Mouse (Mus musculus) thymus, adult 2 months (tissue): ENCODE results near the gene Dpf3. TPM values are rescaled to one million over a fixed set of nuclear protein-coding genes. Genes with fewer than 3 reads are reported as not detected.

ENCODE experiments used
- DNase-seq: peaks from one replicate; pipeline ENCODE4 v3.0.0; 2021
- H3K27ac ChIP-seq: fragments of 200-500 bp; 2 replicates; pipeline ENCODE4 v1.5.1; 2012; ENCODE audit warnings: low read length, control low read depth; ENCODE audit not compliant: control insufficient read depth, insufficient read depth
- H3K27me3 ChIP-seq: fragments of 200-500 bp; 2 replicates; pipeline ENCODE4 v1.6.1; 2012; ENCODE audit warnings: mild to moderate bottlenecking, low read length, moderate library complexity, mixed read lengths; ENCODE audit not compliant: control insufficient read depth, insufficient read depth
- H3K36me3 ChIP-seq: fragments of 200-500 bp; 2 replicates; pipeline ENCODE4 v1.6.1; 2012; ENCODE audit warnings: mild to moderate bottlenecking, low read length, moderate library complexity; ENCODE audit not compliant: control insufficient read depth, insufficient read depth
- H3K4me1 ChIP-seq: fragments of 200-500 bp; replicated peaks from 2 replicates; pipeline ENCODE4 v1.6.1; 2012; ENCODE audit warnings: low read length; ENCODE audit not compliant: control insufficient read depth, insufficient read depth
- H3K4me3 ChIP-seq: fragments of 200-500 bp; 2 replicates; pipeline ENCODE4 v1.5.1; 2012; ENCODE audit warnings: mild to moderate bottlenecking, low read length, control low read depth, moderate library complexity; ENCODE audit not compliant: control insufficient read depth, insufficient read depth
- CTCF ChIP-seq: fragments of 200-500 bp; IDR thresholded peaks from 2 replicates; pipeline ENCODE4 v1.5.1; 2012; ENCODE audit warnings: mild to moderate bottlenecking, control low read depth, low read length, moderate library complexity, borderline replicate concordance; ENCODE audit not compliant: control insufficient read depth, poor library complexity, insufficient read depth; ENCODE audit errors: extremely low read depth
- POLR2A ChIP-seq: fragments of 200-500 bp; IDR thresholded peaks from 2 replicates; pipeline ENCODE4 v1.6.1; 2012; ENCODE audit warnings: mild to moderate bottlenecking, low read length, control low read depth, moderate library complexity; ENCODE audit not compliant: control insufficient read depth, poor library complexity, insufficient read depth; ENCODE audit errors: extremely low read depth
- WGBS: fragments of 180-500 bp; shearing (Covaris S2); methylation state at CpG from one replicate; pipeline ENCODE4 v1.1.7; 2018; 5-methylcytosine and 5-hydroxymethylcytosine counted together
- polyA plus RNA-seq: library from polyadenylated mRNA; depleted of rRNA; stranded (reverse); fragments of >200 nt; gene quantifications from 2 replicates; pipeline ENCODE4 v1.2.3, GENCODE M21; 2012

Gene Dpf3
- polyA plus RNA-seq, 1 experiment: 0.65 TPM

DNA sequence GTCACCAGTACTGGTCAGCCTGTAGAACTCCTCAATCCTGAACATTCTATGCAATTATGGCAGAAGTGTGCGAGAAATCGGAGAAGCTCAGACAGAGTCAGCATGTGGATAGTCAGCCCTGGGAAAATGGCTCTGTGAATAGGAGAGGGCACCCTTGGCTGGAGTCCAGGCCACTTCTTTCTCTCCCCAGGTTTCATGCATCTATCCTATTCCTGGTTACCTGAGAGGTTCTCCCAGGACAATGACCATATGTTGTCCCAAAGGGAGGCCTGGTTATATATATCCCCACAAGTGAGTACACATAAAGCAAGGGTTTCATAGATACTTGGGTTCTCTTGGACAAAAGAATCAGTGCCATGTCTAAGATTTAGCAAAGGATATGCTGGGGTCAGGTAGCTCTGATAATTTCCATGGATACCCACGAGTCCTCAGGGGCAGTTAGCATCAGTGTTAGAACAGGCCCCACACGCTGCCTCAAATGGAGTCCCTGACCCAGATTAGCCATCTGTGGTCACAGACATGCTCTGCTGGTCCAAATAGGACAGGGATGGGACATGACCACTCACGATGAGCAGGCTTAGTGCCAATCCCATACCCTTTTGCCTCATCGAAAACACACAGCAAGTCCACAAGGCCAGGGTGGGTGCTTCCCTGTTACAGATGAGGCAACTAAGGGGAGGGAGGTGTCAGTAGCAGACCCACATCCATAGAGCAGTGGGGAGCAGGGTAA, 203.8 kb downstream of the Dpf3 start:
- TF ChIP-seq CTCF (no peak), POLR2A (no peak)
- no peaks in the 10 kb centered on the region for H3K27me3 ChIP-seq
- 95% methylated on average over 6 of the region's 6 CpGs for WGBS

DNA sequence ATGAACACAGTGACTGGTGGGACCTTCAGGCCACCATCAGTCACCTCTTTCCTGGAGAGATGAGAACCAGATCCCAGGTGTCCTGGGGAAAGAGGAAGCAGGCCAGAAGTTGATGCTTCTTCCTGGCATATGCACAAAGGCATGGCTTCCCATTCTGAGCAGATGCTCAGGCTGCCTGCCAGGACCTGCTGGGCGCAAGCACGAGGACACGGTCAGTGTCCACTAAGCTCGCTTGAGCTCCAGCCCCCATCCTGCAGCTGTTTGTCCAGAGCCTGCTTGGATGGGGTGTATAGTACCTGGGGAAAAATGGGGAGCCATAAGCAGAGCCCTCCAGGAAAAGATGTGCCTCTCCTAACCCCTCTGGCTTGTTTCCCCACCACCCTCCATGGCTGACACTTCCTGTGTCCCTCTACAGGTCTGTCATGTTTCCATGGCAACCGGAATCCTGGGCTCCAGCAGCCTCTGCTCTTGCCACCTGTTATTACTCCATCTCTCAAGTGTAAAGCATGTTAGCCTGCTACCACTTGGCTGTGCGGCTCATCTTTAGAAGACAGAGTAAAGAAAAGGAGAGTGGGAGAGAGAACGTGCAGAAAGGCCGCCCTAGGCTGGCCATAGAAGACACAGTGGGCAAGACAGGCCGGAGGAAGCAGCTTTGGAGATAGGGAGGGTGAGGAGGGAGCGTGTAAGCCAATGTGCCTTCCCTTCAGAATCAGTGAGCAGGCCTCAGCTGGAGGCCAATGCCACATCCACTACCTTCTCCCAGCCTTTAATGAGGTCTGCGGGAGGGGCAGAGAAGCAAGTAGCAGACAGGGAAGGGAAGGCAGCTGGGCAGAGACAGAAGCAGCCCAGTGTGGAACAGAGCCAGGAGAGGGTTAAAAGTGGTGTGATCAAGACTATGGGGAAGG, 209.7 kb downstream of the Dpf3 start:
- H3K36me3 ChIP-seq: no peaks in the 10 kb centered on the region
- WGBS: 91% methylated on average over 11 of the region's 11 CpGs
- no peaks in the 10 kb centered on the region for H3K27me3 ChIP-seq
- no peak overlapping the region for H3K27ac ChIP-seq
- no peak overlapping the region for H3K4me3 ChIP-seq
- no peak for TF ChIP-seq CTCF
- TF ChIP-seq POLR2A: no peak
- no peak for DNase-seq
- H3K4me1 ChIP-seq: no peaks in the 10 kb centered on the region

More for the DNA sequence above, 203.8 kb downstream of the Dpf3 start:
- DNase-seq: no peak
- H3K27ac ChIP-seq: no peak overlapping the region
- H3K4me3 ChIP-seq: no peak overlapping the region
- H3K4me1 ChIP-seq: no peaks in the 10 kb centered on the region
- H3K36me3 ChIP-seq: no peaks in the 10 kb centered on the region

DNA sequence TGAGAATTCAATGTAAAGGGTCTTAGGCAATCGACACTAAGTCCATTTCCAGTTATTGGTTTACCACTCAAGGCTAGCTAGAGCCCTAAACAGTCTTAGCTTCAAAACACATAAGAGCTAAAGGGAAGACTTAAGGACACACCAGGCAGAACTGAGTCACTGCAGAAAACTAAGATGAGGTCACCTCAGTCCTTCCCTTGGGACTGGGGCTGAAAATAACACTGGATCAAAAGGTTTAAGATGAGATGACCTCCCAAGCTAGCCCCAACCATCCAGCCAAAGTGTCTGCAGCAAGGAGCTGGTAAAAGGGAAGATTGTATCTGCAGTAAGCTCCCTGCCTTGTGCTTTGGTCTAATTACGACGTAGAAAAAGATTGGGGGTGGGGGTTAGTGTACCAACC, 216.3 kb downstream of the Dpf3 start:
- TF ChIP-seq POLR2A (no peak), CTCF (no peak)
- Histone ChIP-seq H3K36me3 (no peaks in the 10 kb centered on the region), H3K27me3 (no peaks in the 10 kb centered on the region), H3K4me1 (no peaks in the 10 kb centered on the region), H3K4me3 (no peak overlapping the region), H3K27ac (no peak overlapping the region)
- no peak for DNase-seq
- 91% methylated on average over 3 of the region's 3 CpGs for WGBS

DNA sequence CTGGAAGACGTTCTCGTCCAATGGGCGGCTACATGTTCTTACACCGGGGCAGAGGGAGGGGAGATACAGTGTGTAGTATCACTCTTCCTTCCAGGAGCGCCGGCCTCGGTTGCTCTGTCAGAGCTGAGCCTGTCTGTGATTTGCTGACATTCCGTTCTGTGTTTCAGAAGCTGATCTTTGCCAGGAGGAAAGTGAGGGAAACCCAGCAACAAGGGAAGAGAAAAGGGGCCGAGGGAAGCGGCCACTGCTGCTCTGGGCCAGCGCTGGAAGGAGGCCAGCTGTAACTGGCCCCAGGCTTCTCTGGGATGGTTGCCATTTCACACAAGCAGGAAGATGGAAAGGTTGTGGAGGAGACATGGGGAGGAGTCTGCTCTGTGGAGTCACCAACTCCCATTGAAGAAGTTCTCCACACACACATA, 219.0 kb downstream of the Dpf3 start:
- Histone ChIP-seq H3K4me3 (no peak overlapping the region), H3K4me1 (no peaks in the 10 kb centered on the region), H3K27ac (no peak overlapping the region), H3K36me3 (no peaks in the 10 kb centered on the region), H3K27me3 (no peaks in the 10 kb centered on the region)
- DNase-seq: no peak
- 88% methylated on average over 11 of the region's 11 CpGs for WGBS
- TF ChIP-seq CTCF (no peak), POLR2A (no peak)

DNA sequence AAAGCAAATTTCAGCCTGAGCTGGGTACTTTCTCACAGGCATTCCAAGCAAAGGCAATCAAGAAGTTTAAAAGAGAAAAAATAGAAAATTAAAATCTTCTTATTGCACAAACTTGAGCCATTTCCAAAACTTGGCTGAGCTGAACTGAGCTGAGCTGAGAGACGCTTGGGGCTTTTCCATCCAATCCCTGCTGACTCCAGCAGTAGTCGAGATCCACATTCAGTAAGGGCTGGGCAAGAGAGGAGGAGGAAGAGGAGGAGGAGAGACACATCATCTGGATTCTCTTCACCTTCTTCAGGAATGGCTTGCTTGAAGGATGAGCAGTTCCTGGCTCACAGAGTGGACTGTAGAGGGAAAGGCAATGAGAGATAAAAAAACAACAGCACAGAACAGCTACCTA, 227.0 kb downstream of the Dpf3 start:
- 86% methylated on average over 2 of the region's 2 CpGs for WGBS
- DNase-seq: no peak
- H3K36me3 ChIP-seq: no peaks in the 10 kb centered on the region

DNA sequence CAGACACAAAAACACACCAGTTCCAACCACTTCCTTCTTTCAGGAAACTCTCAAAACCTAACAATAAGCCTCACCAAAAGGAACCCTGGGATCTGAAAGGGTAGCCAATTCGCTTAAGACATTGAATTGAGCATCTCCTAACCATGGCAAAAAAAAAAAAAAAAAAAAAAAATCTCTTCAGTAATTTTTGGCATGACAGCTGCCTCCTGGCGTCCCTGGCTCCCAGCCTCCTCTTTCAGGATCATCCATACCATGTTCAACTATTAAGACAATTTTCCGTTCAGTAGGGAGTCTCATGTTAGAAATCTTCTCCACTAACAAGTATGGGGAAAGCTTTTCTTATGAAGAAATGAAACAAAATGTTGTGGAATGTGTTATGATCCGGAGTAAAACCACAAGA, 233.1 kb downstream of the Dpf3 start:
- DNase-seq: no peak
- TF ChIP-seq POLR2A: no peak
- no peak for TF ChIP-seq CTCF
- Histone ChIP-seq H3K4me3 (no peak overlapping the region), H3K36me3 (no peaks in the 10 kb centered on the region), H3K27ac (no peak overlapping the region), H3K27me3 (no peaks in the 10 kb centered on the region), H3K4me1 (no peaks in the 10 kb centered on the region)
- WGBS: 83% methylated on average over 4 of the region's 4 CpGs

More for the DNA sequence above, 227.0 kb downstream of the Dpf3 start:
- H3K4me3 ChIP-seq: no peak overlapping the region
- H3K4me1 ChIP-seq: no peaks in the 10 kb centered on the region
- no peak overlapping the region for H3K27ac ChIP-seq
- no peak for TF ChIP-seq CTCF
- TF ChIP-seq POLR2A: no peak
- H3K27me3 ChIP-seq: no peaks in the 10 kb centered on the region
